Mouse (Mus musculus) brown adipose tissue, adult 24 weeks (tissue): ENCODE results near the gene Olfr339. TPM values are rescaled to one million over a fixed set of nuclear protein-coding genes. Genes with fewer than 3 reads are reported as not detected.
"Not testable (repeated sequence)": the region's sequence is repeated elsewhere in the genome, so short reads cannot be mapped to it uniquely, and the experiment has no call there.

Source experiments
- H3K27ac ChIP-seq: fragments of 200-500 bp; replicated peaks from 2 replicates; pipeline ENCODE4 v1.5.1; 2012; ENCODE audit warnings: low read depth, mild to moderate bottlenecking, low read length
- H3K4me1 ChIP-seq: fragments of 200-500 bp; 2 replicates; pipeline ENCODE4 v1.6.1; 2012; ENCODE audit warnings: low read length, mixed read lengths; ENCODE audit not compliant: control insufficient read depth, insufficient read depth, insufficient read length
- H3K4me3 ChIP-seq: fragments of 200-500 bp; 2 replicates; pipeline ENCODE4 v1.5.1; 2012; ENCODE audit warnings: low read depth, mild to moderate bottlenecking, low read length, moderate library complexity; ENCODE audit not compliant: insufficient read depth
- polyA plus RNA-seq: library from polyadenylated mRNA; stranded (reverse); fragments of >200 nt; gene quantifications from 2 replicates; pipeline ENCODE4 v1.2.4, GENCODE M21; 2012; ENCODE audit not compliant: missing spikeins, insufficient read depth, insufficient read length

Olfr339 gene
- polyA plus RNA-seq = not detected in 2 replicates

DNA sequence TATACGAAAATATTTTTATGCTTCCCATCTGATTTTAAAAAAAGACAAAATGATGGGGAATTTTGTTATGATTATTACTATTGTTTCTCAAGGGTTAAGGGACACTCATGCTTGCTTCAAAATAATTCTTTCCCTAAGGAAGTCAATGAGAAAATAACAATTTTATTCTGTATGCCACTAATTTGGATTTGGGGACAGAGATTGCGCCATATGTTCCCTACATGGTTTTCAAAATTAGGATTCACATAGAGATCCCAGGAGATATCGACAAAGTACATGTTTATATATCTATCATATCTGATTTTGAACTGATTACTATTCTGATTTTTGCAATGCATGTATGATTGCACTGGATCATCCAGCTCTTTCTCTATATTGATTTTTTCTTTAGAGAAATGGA is at the start of gene Olfr339:
Olfr339 (plus strand) TSS at position 301 of the 400 bp plus-strand sequence.
- H3K4me1 ChIP-seq = no peaks in the 10 kb centered on the region
- no peak within 1 kb of the TSS for H3K27ac ChIP-seq
- H3K4me3 ChIP-seq = no peak within 1 kb of the TSS

DNA sequence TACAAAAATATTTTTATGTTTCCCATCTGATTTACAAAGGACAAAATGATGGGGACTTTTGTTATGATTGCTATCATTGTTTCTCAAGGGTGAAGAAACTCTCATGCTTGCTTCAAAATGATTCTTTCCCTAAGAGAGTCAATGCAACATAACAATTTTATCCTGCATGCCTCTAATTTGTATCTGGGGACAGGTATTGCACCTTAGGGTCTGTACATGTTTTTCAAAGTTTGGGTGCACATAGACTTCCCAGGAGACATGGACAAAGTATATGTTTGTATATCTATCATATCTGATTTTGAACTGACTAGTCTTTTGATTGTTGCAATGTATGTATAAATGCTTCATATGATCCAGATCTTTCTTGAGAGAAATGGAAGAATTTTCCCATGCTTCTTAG is 45.5 kb upstream of the Olfr339 start, which contains the start of gene Olfr338:
Olfr338 (plus strand) TSS at position 301 of the 400 bp plus-strand sequence.
- Histone ChIP-seq H3K27ac (no peak within 1 kb of the TSS), H3K4me1 (no peaks in the 10 kb centered on the region), H3K4me3 (no peak within 1 kb of the TSS)

DNA sequence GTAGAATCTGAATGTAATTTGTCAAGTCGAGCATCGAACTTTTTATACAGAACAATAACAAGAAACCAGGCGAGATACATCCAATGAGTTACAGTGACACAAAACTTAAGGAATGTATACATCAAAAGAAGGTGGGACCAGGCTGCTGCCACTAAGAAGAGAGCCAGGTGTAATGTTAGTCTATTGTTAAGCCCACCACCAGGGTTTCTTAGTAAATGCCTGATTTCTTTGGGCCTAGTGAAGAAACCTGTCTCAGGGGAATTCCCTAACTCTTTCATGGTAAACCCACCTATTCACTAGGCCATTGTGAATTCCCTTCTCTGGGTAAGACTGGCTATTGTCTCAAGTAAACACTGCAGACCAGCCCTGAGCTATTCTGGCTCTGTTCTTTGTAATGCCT is 3.6 kb upstream of the Olfr339 start:
- H3K27ac ChIP-seq, H3K4me1 ChIP-seq, H3K4me3 ChIP-seq: not testable (repeated sequence)

DNA sequence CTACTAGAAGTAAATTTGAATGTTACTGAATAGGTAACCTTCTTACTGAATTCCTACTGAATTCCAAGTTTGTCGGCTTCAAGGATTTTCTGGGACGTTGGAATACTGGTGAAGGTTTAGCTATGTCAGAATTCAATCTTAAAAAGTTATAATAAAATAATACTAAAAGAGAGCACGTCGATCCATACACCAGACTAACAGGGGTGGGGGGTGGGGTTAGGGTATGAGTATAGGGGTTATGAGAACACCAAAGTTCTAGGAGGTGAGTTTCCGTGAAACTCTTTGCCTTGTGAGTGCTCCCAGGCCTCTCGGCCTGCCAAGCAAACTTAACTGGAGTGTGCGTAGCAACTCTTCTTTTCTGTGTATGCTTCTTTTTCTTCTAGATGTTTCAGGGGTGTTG is 3.2 kb upstream of the Olfr339 start:
- H3K4me3 ChIP-seq, H3K27ac ChIP-seq, H3K4me1 ChIP-seq: not testable (repeated sequence)

DNA sequence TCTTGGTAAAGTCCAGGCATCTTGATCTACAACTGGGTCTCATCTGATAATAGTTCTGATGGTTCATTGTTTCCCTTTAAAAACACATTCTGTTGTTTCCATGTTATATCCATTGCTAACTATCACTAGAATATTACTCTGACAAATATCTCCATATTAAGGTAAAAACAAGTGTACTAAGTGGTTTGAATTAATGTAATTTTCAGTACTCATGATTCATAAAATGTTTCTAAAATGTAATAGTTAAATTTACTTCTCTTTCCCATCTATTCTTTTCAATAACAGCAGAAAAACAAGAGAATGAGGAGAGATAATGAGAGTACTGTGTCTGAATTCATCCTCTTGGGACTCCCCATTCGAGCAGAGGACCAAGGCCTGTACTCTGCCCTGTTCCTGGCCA is 33.5 kb downstream of the Olfr339 start, which contains the start of gene Olfr340:
Olfr340 (plus strand) TSS at position 301 of the 400 bp plus-strand sequence.
- Histone ChIP-seq H3K27ac (no peak within 1 kb of the TSS), H3K4me3 (no peak within 1 kb of the TSS), H3K4me1 (no peaks in the 10 kb centered on the region)

DNA sequence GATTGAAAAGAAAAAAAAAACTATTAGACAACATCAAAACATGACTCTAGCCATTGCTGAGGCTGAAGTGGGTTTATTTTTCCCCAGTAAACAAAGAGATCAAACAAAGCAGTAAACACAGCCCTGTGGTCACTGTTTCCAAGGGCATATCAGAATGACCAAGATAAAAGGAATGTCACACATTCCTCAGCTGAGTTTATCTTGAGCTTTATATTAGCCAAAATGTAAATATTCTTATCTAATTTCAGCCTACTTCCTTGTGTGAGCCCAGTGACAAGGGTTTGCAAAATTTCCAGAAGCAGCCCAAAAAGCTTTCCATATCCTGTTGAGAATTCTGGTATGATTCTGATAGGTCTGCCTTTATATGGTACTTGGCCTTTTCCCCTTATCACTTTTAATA is 54.9 kb downstream of the Olfr339 start:
- no peak overlapping the region for H3K27ac ChIP-seq
- H3K4me1 ChIP-seq = no peaks in the 10 kb centered on the region
- no peak overlapping the region for H3K4me3 ChIP-seq

Other genes with a start within 250 kb of the Olfr339 start
- 1.8 and 2.3 TPM in 2 replicates for gene Ptgs1, start 188.5 kb upstream of the Olfr339 start, polyA plus RNA-seq
- not detected in 2 replicates for gene Olfr338, start 45.4 kb upstream of the Olfr339 start, polyA plus RNA-seq
- gene Olfr340, start 33.6 kb downstream of the Olfr339 start, polyA plus RNA-seq = not detected in 2 replicates
- not detected in 2 replicates for gene Olfr341, start 63.5 kb downstream of the Olfr339 start, polyA plus RNA-seq
- gene Olfr342, start 106.1 kb downstream of the Olfr339 start, polyA plus RNA-seq = not detected in 2 replicates
- not detected in 2 replicates for gene Olfr344, start 147.7 kb downstream of the Olfr339 start, polyA plus RNA-seq
- gene Olfr345, start 221.1 kb downstream of the Olfr339 start, polyA plus RNA-seq = not detected in 2 replicates